ENCODE assay signal across 26 mouse cellular contexts in genomic region chr17:21871256-21871655, GRCm38 (mm10).
"Had no signal": no experiment of that assay in that cellular context is flagged by ENCODE, and none has a peak within 500 bp of the region (broad histone marks: within the 10 kb centered on the region; RNA-seq: fewer than 3 reads in every experiment).

No protein-coding gene starts in this region.

- H3K27me3 ChIP-seq: heart, embryonic 12.5 days; hindbrain, embryonic 12.5 days; intestine, embryonic 15.5 days; limb, embryonic 13.5 days; limb, embryonic 15.5 days; liver, embryonic 12.5 days had no signal

- H3K36me3 ChIP-seq: heart, embryonic 10.5 days; heart, embryonic 12.5 days; hindbrain, embryonic 10.5 days; hindbrain, embryonic 12.5 days; intestine, embryonic 15.5 days; limb, embryonic 13.5 days; limb, embryonic 15.5 days; liver, embryonic 12.5 days had no signal

- H3K9ac ChIP-seq: heart, embryonic 12.5 days; hindbrain, embryonic 12.5 days; hindbrain, embryonic 14.5 days; intestine, embryonic 15.5 days; limb, embryonic 13.5 days; limb, embryonic 15.5 days; liver, embryonic 12.5 days; liver, embryonic 14.5 days had no signal

- H3K4me1 ChIP-seq: heart, embryonic 10.5 days; heart, embryonic 12.5 days; hindbrain, embryonic 10.5 days; hindbrain, embryonic 12.5 days; intestine, embryonic 15.5 days; limb, embryonic 13.5 days; limb, embryonic 15.5 days; liver, embryonic 12.5 days had no signal

- H3K27ac ChIP-seq: heart, embryonic 10.5 days; hindbrain, embryonic 10.5 days; hindbrain, embryonic 12.5 days; hindbrain, embryonic 14.5 days; intestine, embryonic 15.5 days; layer of hippocampus, adult 2 months; left cerebral cortex, adult 2 months; limb, embryonic 13.5 days; limb, embryonic 15.5 days; liver, embryonic 12.5 days; liver, embryonic 14.5 days had no signal

- H3K4me3 ChIP-seq: heart, embryonic 10.5 days; heart, embryonic 12.5 days; hindbrain, embryonic 10.5 days; hindbrain, embryonic 12.5 days; intestine, embryonic 15.5 days; layer of hippocampus, adult 2 months; left cerebral cortex, adult 2 months; limb, embryonic 13.5 days; limb, embryonic 15.5 days; liver, embryonic 12.5 days had no signal

- H3K9me3 ChIP-seq: intestine, embryonic 15.5 days; limb, embryonic 15.5 days; liver, embryonic 12.5 days had no signal

- ATAC-seq: hindbrain, embryonic 16.5 days; inflammation-experienced regulatory T-cells, adult 6 months; intestine, embryonic 15.5 days; intestine, postnatal 0 days; liver, embryonic 12.5 days had no signal

- H3K4me2 ChIP-seq: heart, embryonic 12.5 days; hindbrain, embryonic 12.5 days; hindbrain, embryonic 14.5 days; intestine, embryonic 15.5 days; limb, embryonic 13.5 days; limb, embryonic 15.5 days; liver, embryonic 12.5 days had no signal

- DNase-seq: gastrocnemius, postnatal 14 days; heart, adult 18-20 months; heart, postnatal 10 days; heart, postnatal 4 days; kidney, adult 18-20 months; kidney, adult 8-10 months; kidney, postnatal 10 days; kidney, postnatal 25 days; kidney, postnatal 4 days; layer of hippocampus, postnatal 36 days; left cerebral cortex, postnatal 4 days had no signal
